In genomic region chr16:37974520-37975340, GRCm38 (mm10) we compare ENCODE assay signal across 8 mouse cellular contexts. TPM values are rescaled to one million over a fixed set of nuclear protein-coding genes. Genes with fewer than 3 reads are reported as not detected.
DNase-seq lines count a peak whose midpoint lies in the region; ATAC-seq and TF ChIP-seq lines count a peak whose summit lies in the region.
"Had no signal": no experiment of that assay in that cellular context is flagged by ENCODE, and none has a peak within 500 bp of the region (broad histone marks: within the 10 kb centered on the region; RNA-seq: fewer than 3 reads in every experiment).

No protein-coding gene starts in this region.

- no peak for DNase-seq in liver, embryonic 14.5 days (ENCODE audit: low read depth in 3 of 3, low spot score in 3 of 3)
- no peak for DNase-seq in liver, embryonic 11.5 days (ENCODE audit: low spot score)
- DNase-seq in left cerebral cortex, adult 2 months (ENCODE audit: extremely low spot score in 1 of 2, low spot score in 2 of 2) = peak; percentile 47 to 59
- peak; percentile 64 for DNase-seq in retina, postnatal 1 day
- no peak for DNase-seq in natural killer cell, adult 2 months (ENCODE audit: low spot score in 2 of 2)

- H3K9me3 ChIP-seq in liver, embryonic 14.5 days (ENCODE audit: control insufficient read depth, low read length) = no peaks in the 10 kb centered on the region
- no peaks in the 10 kb centered on the region for H3K9me3 ChIP-seq in liver, embryonic 11.5 days (ENCODE audit: control insufficient read depth, low read length)
- H3K9me3 ChIP-seq in forebrain, embryonic 12.5 days = no peaks in the 10 kb centered on the region
- H3K9me3 ChIP-seq in hindbrain, embryonic 13.5 days = no peaks in the 10 kb centered on the region
- H3K9me3 ChIP-seq: limb, embryonic 15.5 days had no signal

- no peaks in the 10 kb centered on the region for H3K4me1 ChIP-seq in liver, embryonic 14.5 days (replicated peaks; ENCODE audit: control insufficient read depth in 2 of 2, insufficient read depth in 2 of 2, low read length in 1 of 2)
- no peaks in the 10 kb centered on the region for H3K4me1 ChIP-seq in liver, embryonic 11.5 days (replicated peaks; ENCODE audit: control insufficient read depth, insufficient read depth, low read length)
- peaks cover 29% of the 10 kb centered on the region for H3K4me1 ChIP-seq in forebrain, embryonic 12.5 days
- H3K4me1 ChIP-seq in hindbrain, embryonic 13.5 days (replicated peaks) = peaks cover 39% of the 10 kb centered on the region

- TF ChIP-seq CTCF in liver, embryonic 14.5 days (IDR thresholded peaks at IDR 0.05; ENCODE audit: low read depth) = peak; percentile 31
- peak; percentile 67 for TF ChIP-seq CTCF in left cerebral cortex, adult 2 months (IDR thresholded peaks at IDR 0.05)

- intact Hi-C loops in left cerebral cortex, adult 2 months (cut with DNase I) = loop anchor here (1.0 to 5.0 kb wide), 3 partner anchors 102 to 223 kb away; no protein-coding TSS in a partner anchor

- 38% methylated on average over 13 of the region's 13 CpGs for WGBS in liver, embryonic 14.5 days (ENCODE audit: insufficient replicate concordance)
- 52% methylated on average over 13 of the region's 13 CpGs for WGBS in liver, embryonic 11.5 days
- WGBS in forebrain, embryonic 12.5 days = 69% methylated on average over 13 of the region's 13 CpGs
- 66% methylated on average over 13 of the region's 13 CpGs for WGBS in hindbrain, embryonic 13.5 days

- no peak overlapping the region for H3K4me3 ChIP-seq in liver, embryonic 14.5 days (ENCODE audit: insufficient read depth in 1 of 2, low read depth in 2 of 2, low read length in 2 of 2)
- H3K4me3 ChIP-seq in liver, embryonic 11.5 days (ENCODE audit: low read depth, low read length) = no peak overlapping the region
- H3K4me3 ChIP-seq in forebrain, embryonic 12.5 days (replicated peaks) = no peak overlapping the region
- no peak overlapping the region for H3K4me3 ChIP-seq in hindbrain, embryonic 13.5 days
- H3K4me3 ChIP-seq in left cerebral cortex, adult 2 months = peak overlapping the region; percentile 19; the same call in 1 of the 2 replicates
- H3K4me3 ChIP-seq: limb, embryonic 15.5 days had no signal

- H3K27me3 ChIP-seq in liver, embryonic 14.5 days (ENCODE audit: control insufficient read depth, insufficient read depth, low read length) = no peaks in the 10 kb centered on the region
- H3K27me3 ChIP-seq in liver, embryonic 11.5 days (replicated peaks; ENCODE audit: control insufficient read depth, insufficient read depth, low read length) = no peaks in the 10 kb centered on the region
- no peaks in the 10 kb centered on the region for H3K27me3 ChIP-seq in forebrain, embryonic 12.5 days
- no peaks in the 10 kb centered on the region for H3K27me3 ChIP-seq in hindbrain, embryonic 13.5 days
- H3K27me3 ChIP-seq: limb, embryonic 15.5 days had no signal

- no peak overlapping the region for H3K27ac ChIP-seq in liver, embryonic 14.5 days
- H3K27ac ChIP-seq in liver, embryonic 11.5 days (ENCODE audit: low read depth, low read length) = no peak overlapping the region
- H3K27ac ChIP-seq in forebrain, embryonic 12.5 days = peak overlapping the region; percentile 66
- peak overlapping the region; percentile 79 for H3K27ac ChIP-seq in hindbrain, embryonic 13.5 days
- peak overlapping the region; percentile 69 for H3K27ac ChIP-seq in left cerebral cortex, adult 2 months
- H3K27ac ChIP-seq: limb, embryonic 15.5 days had no signal

- no peak overlapping the region for H3K9ac ChIP-seq in liver, embryonic 14.5 days (replicated peaks)
- H3K9ac ChIP-seq in liver, embryonic 11.5 days (ENCODE audit: low read depth, low read length) = no peak overlapping the region
- H3K9ac ChIP-seq in forebrain, embryonic 12.5 days = no peak overlapping the region; the same call in 1 of the 2 replicates
- H3K9ac ChIP-seq in hindbrain, embryonic 13.5 days = no peak overlapping the region
- H3K9ac ChIP-seq: limb, embryonic 15.5 days had no signal

- no peaks in the 10 kb centered on the region for H3K36me3 ChIP-seq in liver, embryonic 14.5 days (replicated peaks; ENCODE audit: control insufficient read depth, insufficient read depth, low read depth)
- no peaks in the 10 kb centered on the region for H3K36me3 ChIP-seq in liver, embryonic 11.5 days (ENCODE audit: control insufficient read depth, insufficient read depth, low read length)
- H3K36me3 ChIP-seq in forebrain, embryonic 12.5 days (replicated peaks) = no peaks in the 10 kb centered on the region
- H3K36me3 ChIP-seq in hindbrain, embryonic 13.5 days = no peaks in the 10 kb centered on the region
- H3K36me3 ChIP-seq: limb, embryonic 15.5 days had no signal

- no peak for ATAC-seq in liver, embryonic 14.5 days (ENCODE audit: insufficient read depth)
- no peak for ATAC-seq in liver, embryonic 11.5 days (replicated peaks; ENCODE audit: low FRiP score)
- ATAC-seq in forebrain, embryonic 12.5 days (ENCODE audit: low FRiP score) = no peak
- ATAC-seq in hindbrain, embryonic 13.5 days (ENCODE audit: low FRiP score) = peak; percentile 46; the same call in 1 of the 2 replicates

- TF ChIP-seq EP300 in liver, embryonic 14.5 days (IDR thresholded peaks at IDR 0.05; ENCODE audit: low read depth) = no peak

- no peak overlapping the region for H3K4me2 ChIP-seq in liver, embryonic 14.5 days (ENCODE audit: low read depth)
- no peak overlapping the region for H3K4me2 ChIP-seq in liver, embryonic 11.5 days
- H3K4me2 ChIP-seq in forebrain, embryonic 12.5 days = no peak overlapping the region
- no peak overlapping the region for H3K4me2 ChIP-seq in hindbrain, embryonic 13.5 days
- H3K4me2 ChIP-seq: limb, embryonic 15.5 days had no signal

RNA-seq across cellular contexts. Expression of gene Gpr156, which starts 58.4 kb away (rescaled TPM):
- polyA plus RNA-seq in liver, embryonic 14.5 days (2012; rRNA removed) = 0.01 and 0.02 TPM in 2 replicates
- polyA plus RNA-seq in liver, embryonic 14.5 days (2014; fragmentation: Nextera tagmentation; extraction: Ambion mirVana) = 0.04 TPM in 1 of 2 replicates, not detected in the other
- 0.08 TPM in 1 of 2 replicates, not detected in the other for polyA plus RNA-seq in liver, embryonic 11.5 days (2014; fragmentation: Nextera tagmentation; extraction: Ambion mirVana)
- 4.6 and 5.4 TPM in 2 replicates for polyA plus RNA-seq in forebrain, embryonic 12.5 days (2016; fragmentation: Nextera tagmentation; extraction: Ambion mirVana)
- polyA plus RNA-seq in hindbrain, embryonic 13.5 days (2015; fragmentation: Nextera tagmentation; extraction: Ambion mirVana) = 5.0 TPM in 2 replicates
- under 1 TPM; 0.48 to 0.63 TPM for total RNA-seq in left cerebral cortex, adult 2 months (2021)

Comparison
In these comparisons a context has a peak if more than half of its experiments do, and no peak if none do; other contexts are left out.
1. DNase-seq: peak in left cerebral cortex, adult 2 months (2 of 2) and retina, postnatal 1 day (single experiment); none in liver, embryonic 14.5 days (0 of 3), liver, embryonic 11.5 days (single experiment) and natural killer cell, adult 2 months (0 of 2).
2. H3K27ac ChIP-seq: peak in forebrain, embryonic 12.5 days (single experiment), hindbrain, embryonic 13.5 days (single experiment) and left cerebral cortex, adult 2 months (single experiment); none in liver, embryonic 14.5 days (single experiment) and liver, embryonic 11.5 days (single experiment).